Mouse (Mus musculus) kidney, postnatal 0 days (tissue): ENCODE data around the gene Mtx1. TPM values are rescaled to one million over a fixed set of nuclear protein-coding genes. Genes with fewer than 3 reads are reported as not detected.

ENCODE experiments used
- ATAC-seq: fragments of 200-750 bp; cut with Nextera tagmentation; replicated peaks from 2 replicates; pipeline ENCODE4 v1.8.0; 2017; ENCODE audit warnings: low read depth, moderate number of reproducible peaks, moderate TSS enrichment, moderate library complexity; ENCODE audit not compliant: low FRiP score
- DNase-seq: peaks from one replicate; pipeline ENCODE4 v3.0.0-alpha.2; 2016; ENCODE audit warnings: low spot score
- H3K27ac ChIP-seq: fragments of 300-500 bp; sonication (generic); 2 replicates; pipeline ENCODE4 v1.5.1; 2014; ENCODE audit warnings: mild to moderate bottlenecking
- H3K27me3 ChIP-seq: fragments of 300-500 bp; sonication (generic); 2 replicates; pipeline ENCODE4 v1.6.1; 2014; ENCODE audit warnings: low read length, mixed read lengths; ENCODE audit not compliant: insufficient read depth
- H3K36me3 ChIP-seq: fragments of 300-500 bp; sonication (generic); 2 replicates; pipeline ENCODE4 v1.6.1; 2014; ENCODE audit warnings: low read length, mixed read lengths; ENCODE audit not compliant: insufficient read depth
- H3K4me1 ChIP-seq: fragments of 300-500 bp; sonication (generic); replicated peaks from 2 replicates; pipeline ENCODE4 v1.6.1; 2014; ENCODE audit warnings: antibody characterized with exemption, low read length, mixed read lengths; ENCODE audit not compliant: insufficient read depth
- H3K4me2 ChIP-seq: fragments of 300-500 bp; sonication (generic); 2 replicates; pipeline ENCODE4 v1.6.1; 2014; ENCODE audit warnings: mild to moderate bottlenecking, low read length, moderate library complexity, mixed read lengths
- H3K4me3 ChIP-seq: fragments of 300-500 bp; sonication (generic); replicated peaks from 2 replicates; pipeline ENCODE4 v1.5.1; 2014; ENCODE audit warnings: low read depth, low read length
- H3K9ac ChIP-seq: fragments of 300-500 bp; sonication (generic); 2 replicates; pipeline ENCODE4 v1.6.1; 2014; ENCODE audit warnings: low read depth, low read length
- H3K9me3 ChIP-seq: fragments of 300-500 bp; sonication (generic); replicated peaks from 2 replicates; pipeline ENCODE4 v1.6.1; 2016; ENCODE audit warnings: low read length, inconsistent platforms, mixed read lengths
- CTCF ChIP-seq: IDR thresholded peaks from 2 replicates; pipeline ENCODE4 v1.5.1; 2016; ENCODE audit warnings: antibody characterized with exemption, low read depth, mild to moderate bottlenecking, moderate library complexity
- WGBS: fragments of 180-500 bp; shearing (Covaris S2); extraction: QIAGEN DNeasy Blood & Tissue Kit; methylation state at CpG from one replicate; pipeline ENCODE4 v1.1.7; 2014; 5-methylcytosine and 5-hydroxymethylcytosine counted together
- polyA plus RNA-seq: library from polyadenylated mRNA; unstranded; fragments of >200 nt; fragmentation: Nextera tagmentation; extraction: Ambion mirVana; gene quantifications from 2 replicates; pipeline ENCODE4 v1.2.1, GENCODE M21; 2015

The Mtx1 gene
- polyA plus RNA-seq, 1 experiment from 2014 or later: 200 TPM

DNA sequence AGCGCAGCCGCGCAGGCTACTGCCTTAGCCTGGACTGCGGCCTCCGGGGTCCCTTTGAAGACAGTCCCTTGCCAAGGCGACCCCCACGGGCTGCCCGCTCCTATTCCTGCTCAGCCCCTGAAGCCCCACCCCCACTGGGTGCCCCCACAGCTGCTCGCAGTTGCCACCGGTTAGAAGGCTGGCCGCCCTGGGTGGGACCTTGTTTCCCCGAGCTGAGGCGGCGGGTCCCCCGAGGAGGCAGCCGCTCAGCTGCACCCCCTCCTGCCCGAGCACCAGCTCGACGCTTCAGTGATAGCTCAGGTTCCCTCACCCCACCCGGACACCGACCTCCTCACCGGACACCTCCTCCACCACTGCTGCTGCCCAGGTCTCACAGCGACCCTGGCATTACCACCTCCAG is 39.7 kb downstream of the Mtx1 start:
- Histone ChIP-seq H3K4me1 (peaks cover 20% of the 10 kb centered on the region; the same call in 1 of the 2 replicates), H3K27ac (no peak overlapping the region), H3K9me3 (no peaks in the 10 kb centered on the region), H3K9ac (no peak overlapping the region), H3K4me2 (peak overlapping the region; percentile 28; the same call in 1 of the 2 replicates), H3K4me3 (no peak overlapping the region), H3K36me3 (no peaks in the 10 kb centered on the region), H3K27me3 (no peaks in the 10 kb centered on the region)
- TF ChIP-seq CTCF: no peak
- no peak for ATAC-seq
- DNase-seq: no peak
- WGBS: 43% methylated on average over 20 of the region's 23 CpGs

DNA sequence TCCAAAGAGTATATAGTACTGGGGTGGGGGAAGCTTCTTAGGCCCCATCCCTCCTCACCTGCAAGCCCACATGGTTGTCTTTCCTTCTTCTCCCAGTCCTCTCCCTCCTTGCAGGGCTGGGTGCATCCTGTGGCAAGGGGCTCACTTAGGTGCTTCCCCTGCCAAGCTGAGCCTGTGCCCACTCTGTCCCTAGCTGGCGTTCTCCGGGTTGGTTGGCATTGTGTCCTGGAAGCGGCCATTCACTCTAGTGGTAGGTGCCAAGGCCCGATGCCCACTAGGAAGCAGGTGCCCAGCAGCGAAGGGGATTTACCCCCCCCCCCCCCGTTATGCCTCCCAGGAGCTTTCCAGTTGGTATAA is 43.0 kb downstream of the Mtx1 start:
- Histone ChIP-seq H3K27ac (peak overlapping the region; percentile 73; the same call in 1 of the 2 replicates), H3K4me2 (peak overlapping the region; percentile 99)
- TF ChIP-seq CTCF: no peak

DNA sequence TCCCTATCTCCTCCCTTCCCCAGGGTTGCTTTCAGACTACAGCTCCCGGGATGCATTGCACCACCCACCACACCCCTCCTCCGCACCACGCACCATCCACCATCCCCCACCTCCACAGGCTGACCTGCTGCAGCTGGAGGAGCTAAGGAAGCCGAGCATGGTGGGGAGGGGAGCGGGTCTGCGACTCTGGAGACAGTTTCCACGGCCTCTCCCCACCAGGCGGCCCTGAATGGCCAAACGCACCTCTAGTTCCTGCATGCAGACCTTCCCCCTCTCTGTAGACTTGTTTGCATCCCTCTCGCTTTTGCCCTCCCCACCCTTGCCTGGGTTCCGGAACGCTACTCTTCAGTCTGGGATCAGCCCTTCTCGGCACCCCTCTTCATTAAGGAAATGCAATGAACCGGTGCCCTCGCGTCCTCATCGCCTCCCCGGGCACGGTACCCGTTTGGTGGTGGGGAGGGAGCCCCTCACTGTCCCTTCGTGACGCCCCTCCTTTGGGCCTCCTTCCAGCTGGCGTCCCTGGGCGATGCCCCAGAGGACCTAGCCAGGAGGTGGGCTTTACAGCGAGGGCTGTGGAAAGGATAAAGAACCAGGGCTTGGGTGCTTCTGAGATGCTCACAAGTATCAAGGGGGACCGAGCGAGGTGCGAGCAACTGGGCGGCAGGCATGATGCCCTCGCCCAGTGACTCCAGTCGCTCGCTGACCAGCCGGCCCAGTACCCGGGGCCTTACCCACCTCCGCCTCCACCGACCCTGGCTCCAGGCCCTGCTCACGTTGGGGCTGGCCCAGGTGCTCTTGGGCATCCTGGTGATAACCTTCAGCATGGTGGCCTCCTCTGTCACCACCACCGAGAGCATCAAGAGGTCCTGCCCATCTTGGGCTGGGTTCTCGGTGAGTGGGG is 43.6 kb downstream of the Mtx1 start, which contains the start of gene Fam189b:
Gene Fam189b (plus strand): TSS at position 86 of the 901 bp plus-strand sequence.
- Histone ChIP-seq H3K4me1 (peaks cover 23% of the 10 kb centered on the region; the same call in 1 of the 2 replicates), H3K4me3 (peak within 1 kb of the TSS; percentile 61), H3K27me3 (no peaks in the 10 kb centered on the region), H3K9me3 (no peaks in the 10 kb centered on the region), H3K4me2 (peak within 1 kb of the TSS; percentile 99), H3K36me3 (peaks cover 25% of the 10 kb centered on the region; the same call in 1 of the 2 replicates), H3K27ac (peak within 1 kb of the TSS; percentile 73), H3K9ac (peak within 1 kb of the TSS; percentile 75)
- TF ChIP-seq CTCF: peak; percentile 31; the same call in 1 of the 2 replicates
- DNase-seq: peak; percentile 95
- 6% methylated on average over 38 of the region's 39 CpGs for WGBS
- peak; percentile 87 for ATAC-seq

More for the DNA sequence above, 43.0 kb downstream of the Mtx1 start:
- Histone ChIP-seq H3K36me3 (peaks cover 23% of the 10 kb centered on the region; the same call in 1 of the 2 replicates), H3K9ac (peak overlapping the region; percentile 75; the same call in 1 of the 2 replicates), H3K4me3 (peak overlapping the region; percentile 61), H3K4me1 (peaks cover 20% of the 10 kb centered on the region; the same call in 1 of the 2 replicates), H3K9me3 (no peaks in the 10 kb centered on the region), H3K27me3 (no peaks in the 10 kb centered on the region)
- no peak for DNase-seq
- no peak for ATAC-seq
- 64% methylated on average over 6 of the region's 6 CpGs for WGBS

DNA sequence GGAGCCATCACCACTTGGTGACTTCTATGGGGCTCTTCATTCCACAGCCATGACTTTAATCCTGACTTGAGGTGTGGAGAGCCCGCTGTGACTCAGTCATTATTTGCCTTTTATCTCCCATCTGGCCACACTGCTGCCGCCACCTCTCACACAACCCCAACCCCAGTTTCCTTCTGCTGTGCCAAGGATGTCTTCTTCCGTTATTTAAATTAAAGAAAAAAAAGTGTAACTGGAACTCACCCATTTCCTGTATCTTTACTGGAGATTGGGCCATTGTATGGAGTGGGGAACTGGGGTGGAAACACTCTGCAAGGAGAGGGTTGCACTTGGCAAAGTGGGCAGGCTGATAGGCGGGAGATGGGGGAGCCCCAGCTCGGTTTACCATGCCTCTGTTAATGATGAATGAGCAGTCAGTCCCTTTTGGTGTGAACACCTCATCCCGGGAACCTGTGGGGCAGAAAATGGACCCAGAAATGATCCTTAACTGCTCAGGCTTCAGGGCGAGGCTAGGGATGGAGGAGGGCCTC is 44.3 kb downstream of the Mtx1 start:
- DNase-seq: no peak
- Histone ChIP-seq H3K9ac (no peak overlapping the region; the same call in 1 of the 2 replicates), H3K27me3 (no peaks in the 10 kb centered on the region), H3K4me1 (peaks cover 21% of the 10 kb centered on the region; the same call in 1 of the 2 replicates), H3K36me3 (peaks cover 25% of the 10 kb centered on the region; the same call in 1 of the 2 replicates), H3K4me3 (peak overlapping the region; percentile 61), H3K4me2 (peak overlapping the region; percentile 99), H3K27ac (no peak overlapping the region), H3K9me3 (no peaks in the 10 kb centered on the region)
- no peak for ATAC-seq
- TF ChIP-seq CTCF: no peak
- WGBS: 40% methylated on average over 7 of the region's 7 CpGs

DNA sequence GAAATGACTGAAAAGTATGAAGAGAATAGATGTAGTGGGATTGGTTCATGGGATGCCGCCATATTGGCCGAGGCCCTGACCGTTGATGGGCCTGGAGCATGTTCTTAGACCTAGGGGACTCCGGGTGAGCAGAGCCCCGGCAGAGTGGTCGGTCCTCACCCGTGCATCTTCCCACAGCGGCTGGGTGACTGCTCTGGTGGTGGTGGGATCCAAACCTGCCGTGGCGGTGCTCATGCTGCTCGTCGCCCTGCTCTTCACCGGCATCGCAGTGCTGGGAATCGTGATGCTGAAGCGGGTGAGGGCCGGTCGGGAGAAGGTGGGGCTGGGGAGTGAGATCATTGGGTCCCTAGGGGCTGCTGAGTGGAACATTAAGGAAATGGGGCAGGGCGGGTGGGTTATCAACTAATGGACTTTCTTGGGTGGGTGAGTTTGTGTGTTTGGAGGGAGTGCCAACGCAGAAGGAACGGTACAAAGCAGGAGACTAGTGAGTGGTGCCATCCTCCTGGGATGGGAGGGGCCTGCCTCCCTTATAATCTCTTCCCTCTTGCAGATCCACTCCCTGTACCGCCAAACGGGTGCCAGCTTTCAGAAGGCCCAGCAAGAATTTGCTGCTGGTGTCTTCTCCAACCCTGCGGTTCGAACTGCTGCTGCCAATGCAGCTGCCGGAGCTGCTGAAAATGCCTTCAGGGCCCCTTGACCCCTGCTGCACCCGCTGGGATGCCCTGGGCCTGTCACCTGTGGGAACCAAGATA is 45.0 kb downstream of the Mtx1 start:
- no peak for TF ChIP-seq CTCF
- ATAC-seq (no peak), DNase-seq (no peak)

DNA sequence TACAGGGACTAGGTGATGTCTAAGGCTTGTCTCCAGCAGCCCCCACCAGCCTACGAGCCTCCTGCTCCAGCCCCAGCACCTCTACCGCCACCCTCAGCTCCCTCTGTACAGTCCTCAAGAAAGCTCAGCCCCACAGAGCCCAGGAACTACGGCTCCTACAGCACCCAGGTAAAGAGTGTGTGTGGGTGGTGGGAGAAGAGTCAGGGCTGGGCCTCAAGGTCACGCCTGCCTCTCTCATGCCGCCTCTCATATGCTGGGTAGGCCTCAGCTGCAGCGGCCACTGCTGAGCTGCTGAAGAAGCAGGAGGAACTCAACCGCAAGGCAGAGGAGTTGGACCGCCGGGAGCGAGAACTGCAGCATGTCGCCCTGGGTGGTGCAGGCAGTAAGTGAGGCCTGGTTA is 47.8 kb downstream of the Mtx1 start:
- Histone ChIP-seq H3K4me3 (no peak overlapping the region), H3K9me3 (no peaks in the 10 kb centered on the region), H3K4me1 (0 out of 2 replicates have a peak, but pooled peaks cover 11% of the 10 kb centered on the region), H3K36me3 (peaks cover 43% of the 10 kb centered on the region), H3K27me3 (no peaks in the 10 kb centered on the region), H3K9ac (no peak overlapping the region), H3K4me2 (no peak overlapping the region), H3K27ac (no peak overlapping the region)
- 86% methylated on average over 11 of the region's 11 CpGs for whole genome bisulfite sequencing
- no peak for TF ChIP-seq CTCF
- DNase-seq (no peak), ATAC-seq (no peak)

More for the DNA sequence above, 45.0 kb downstream of the Mtx1 start:
- Histone ChIP-seq H3K9ac (no peak overlapping the region), H3K27ac (no peak overlapping the region), H3K4me2 (no peak overlapping the region), H3K4me1 (0 out of 2 replicates have a peak, but pooled peaks cover 14% of the 10 kb centered on the region), H3K4me3 (no peak overlapping the region), H3K27me3 (no peaks in the 10 kb centered on the region), H3K9me3 (no peaks in the 10 kb centered on the region), H3K36me3 (peaks cover 25% of the 10 kb centered on the region; the same call in 1 of the 2 replicates)
- 94% methylated on average over 27 of the region's 27 CpGs for WGBS
